Mouse (Mus musculus) ES-Bruce4 (cell line): Measurements from ENCODE around the gene Lhb.
A peak's percentile ranks its signal among the peaks of the same experiment; 100 is the strongest.

Source experiments
- CTCF ChIP-seq: IDR thresholded peaks from one replicate; pipeline ENCODE4 v1.8.1; 2011; ENCODE audit warnings: low read depth, low read length
- EP300 ChIP-seq: IDR thresholded peaks from 2 replicates; pipeline ENCODE4 v1.6.1; 2011; ENCODE audit warnings: low read depth, low read length; ENCODE audit not compliant: insufficient read depth
- POLR2A ChIP-seq: IDR thresholded peaks from one replicate; pipeline ENCODE4 v1.8.1; 2011; ENCODE audit warnings: low read length; ENCODE audit not compliant: insufficient read depth

DNA sequence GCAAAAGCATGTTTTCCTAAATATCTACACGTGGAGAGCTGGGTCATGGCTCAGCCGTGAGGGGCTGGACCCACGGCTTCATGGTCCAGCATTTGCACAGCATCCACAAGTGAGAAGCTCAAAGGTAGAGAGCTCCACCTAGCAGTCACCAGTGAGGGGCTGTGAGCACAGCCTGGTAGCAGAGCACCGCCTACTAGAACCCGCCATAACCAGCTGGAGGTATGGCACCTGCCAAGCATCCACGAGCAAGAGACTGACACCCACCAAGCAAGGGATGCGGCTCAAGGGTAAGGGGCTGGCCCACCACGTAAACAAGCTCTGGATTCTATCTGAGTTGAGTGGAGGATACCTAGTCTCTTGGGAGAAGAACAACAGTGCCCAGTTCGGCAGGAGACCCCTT is 44.9 kb downstream of the Lhb start:
- TF ChIP-seq CTCF, result peak; percentile 29
- no peak for TF ChIP-seq POLR2A
- TF ChIP-seq EP300, result no peak
